Mouse (Mus musculus): ENCODE measurements at regions not wholly inside any gene's neighbourhood (a gene's known extent, or its start where the extent isn't known, plus 50 kb on each side); places are given as distances from the start of the nearest gene placed in this dataset.

- no peak for DNase-seq (ENCODE audit: low read depth, low spot score)
These were observed 317.9 kb downstream of the Ndfip2 start for GRCm38 (mm10) chr14:105576266-105576665.

GRCm38 (mm10) chr14:105572036-105572891 lies 313.9 kb downstream of the Ndfip2 start:
- no peak for DNase-seq (ENCODE audit: low read depth, low spot score)

DNA sequence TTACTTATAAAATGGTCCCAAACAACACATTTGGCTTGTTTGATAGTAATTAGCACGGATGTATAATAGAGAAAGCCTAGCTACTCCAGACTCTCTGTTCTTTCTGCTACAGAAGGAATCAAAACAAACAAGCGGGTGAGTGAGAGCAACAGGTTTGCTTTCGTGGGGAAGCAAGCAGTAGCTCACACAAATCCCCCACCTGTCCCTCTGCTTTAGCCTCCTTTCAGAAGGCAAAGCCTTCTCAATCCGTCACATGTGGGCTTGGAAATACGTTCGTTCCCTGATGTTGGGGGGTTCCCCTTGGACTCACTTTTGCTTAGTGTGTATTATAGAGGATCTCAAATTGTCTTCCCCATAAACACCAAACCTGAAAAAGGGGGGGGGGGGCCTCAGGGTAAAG lies 311.8 kb downstream of the Ndfip2 start:
- no peak for DNase-seq (ENCODE audit: low read depth, low spot score)

DNA sequence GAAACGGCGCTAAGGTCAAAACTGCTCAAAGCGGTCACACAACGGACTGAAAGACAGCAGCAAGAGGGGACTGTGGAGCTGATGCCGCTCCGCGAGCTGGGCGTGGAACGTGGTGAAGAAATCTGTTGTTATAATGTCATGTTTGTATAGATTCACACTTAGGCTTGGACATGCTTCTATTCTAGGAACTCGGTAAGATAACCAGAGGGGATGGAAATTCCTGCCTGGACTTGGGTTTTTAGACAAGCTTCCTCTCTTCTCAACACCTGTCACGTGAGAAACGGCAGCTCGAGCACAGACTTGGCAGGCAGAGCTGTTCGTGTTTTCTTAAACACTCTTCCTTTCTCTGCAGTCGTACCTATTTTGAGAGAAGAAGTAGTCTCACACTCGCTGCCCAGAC lies 307.5 kb downstream of the Ndfip2 start:
- DNase-seq (ENCODE audit: low read depth, low spot score) = no peak

- DNase-seq (ENCODE audit: low read depth, low spot score) = no peak
These were observed 304.5 kb downstream of the Ndfip2 start for GRCm38 (mm10) chr14:105562843-105563242.

DNA sequence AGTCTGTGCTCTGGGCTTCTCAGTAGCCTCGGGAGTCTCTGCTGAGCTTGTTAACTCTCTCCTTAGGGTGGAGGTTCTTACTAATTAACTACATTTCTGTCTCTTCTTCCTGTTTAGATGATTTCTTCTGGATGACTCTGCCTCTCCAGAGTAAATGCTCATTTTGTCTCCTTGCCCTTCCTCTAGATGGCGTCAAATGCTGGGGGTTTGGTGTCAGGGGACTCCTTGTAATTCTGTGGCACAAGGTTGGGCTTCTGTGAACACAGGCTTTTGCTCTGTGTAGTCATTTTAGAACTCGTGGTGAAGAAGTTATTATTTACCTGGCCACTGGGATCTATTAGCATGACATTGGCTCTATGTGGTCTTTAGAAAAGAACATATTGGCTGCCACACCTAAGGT lies 298.4 kb downstream of the Ndfip2 start:
- no peak for DNase-seq (ENCODE audit: low read depth, low spot score)

DNA sequence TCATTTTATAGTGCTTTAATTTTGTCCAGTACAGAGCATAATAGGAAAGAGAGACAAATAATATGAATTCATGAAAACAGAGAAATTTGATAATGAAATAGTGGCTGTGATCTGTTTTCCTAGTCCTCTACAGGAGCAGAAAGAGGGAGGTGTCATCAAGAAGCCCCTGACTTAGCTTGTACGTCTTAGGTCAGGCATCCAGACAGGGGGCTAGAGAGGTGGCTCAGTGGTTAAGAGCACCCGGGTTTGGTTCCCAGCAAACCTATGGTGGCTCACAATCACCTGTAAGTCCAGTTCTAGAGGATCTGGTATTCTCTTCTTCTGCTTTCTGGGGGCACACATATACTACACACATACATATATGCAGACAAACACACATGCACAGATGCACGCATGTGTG lies 285.7 kb downstream of the Ndfip2 start:
- no peak for DNase-seq (ENCODE audit: low read depth, low spot score)

DNA sequence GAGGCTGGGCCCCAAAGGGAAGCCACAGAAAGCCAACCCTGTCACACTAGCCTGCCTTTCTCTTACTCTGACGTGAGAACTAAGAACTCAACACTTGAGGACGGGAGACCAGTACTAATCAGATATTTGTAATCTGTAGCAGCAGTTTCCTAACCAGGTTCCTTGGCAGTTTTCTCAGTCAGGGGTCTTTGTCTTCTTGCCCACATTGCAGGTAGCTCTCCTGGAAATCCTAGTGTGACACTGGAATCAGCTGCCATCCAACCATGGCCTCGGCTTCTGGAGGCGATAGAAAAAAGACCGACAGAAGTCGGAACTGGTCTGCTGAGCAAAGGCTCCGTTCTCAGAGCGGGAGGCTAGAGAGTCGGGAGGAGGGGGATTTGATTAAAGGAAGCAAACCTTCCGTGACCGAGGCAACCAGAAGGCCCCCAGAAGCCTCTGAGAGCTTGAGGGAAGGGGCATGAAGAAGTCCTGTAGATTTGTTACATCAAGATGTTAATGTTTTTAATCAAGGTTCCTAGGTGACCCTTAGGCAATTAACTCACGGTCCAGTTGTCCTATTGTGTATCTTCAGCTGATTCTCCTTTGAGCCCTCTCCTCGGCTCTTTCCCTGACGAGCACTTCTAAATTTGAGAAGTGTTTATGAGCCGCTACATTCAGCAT lies 284.2 kb downstream of the Ndfip2 start:
- peak; percentile 8 for DNase-seq (ENCODE audit: low read depth, low spot score)

DNA sequence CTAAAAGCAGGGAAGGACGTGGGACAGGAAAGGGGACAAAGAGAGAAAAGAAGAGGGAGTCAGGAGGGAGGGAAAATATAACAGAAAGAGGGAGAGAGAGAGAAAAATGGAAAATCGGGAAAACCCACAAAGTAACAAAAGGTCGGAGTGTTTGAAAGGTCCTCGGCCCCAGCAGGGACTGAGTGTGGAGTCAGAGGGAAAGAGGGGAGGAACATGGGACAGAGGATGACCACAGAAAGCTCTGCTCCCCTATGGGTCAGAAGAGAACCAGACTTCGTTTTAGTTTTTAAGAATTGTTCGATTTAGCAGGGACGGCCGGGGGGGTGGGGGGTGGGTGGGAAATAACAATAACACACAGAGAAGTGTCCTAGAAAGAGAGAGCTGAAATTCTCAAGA lies 283.7 kb downstream of the Ndfip2 start:
- DNase-seq (ENCODE audit: low read depth, low spot score) = no peak

GRCm38 (mm10) chr14:105532168-105532745 lies 273.9 kb downstream of the Ndfip2 start:
- no peak for DNase-seq (ENCODE audit: low read depth, low spot score)

DNA sequence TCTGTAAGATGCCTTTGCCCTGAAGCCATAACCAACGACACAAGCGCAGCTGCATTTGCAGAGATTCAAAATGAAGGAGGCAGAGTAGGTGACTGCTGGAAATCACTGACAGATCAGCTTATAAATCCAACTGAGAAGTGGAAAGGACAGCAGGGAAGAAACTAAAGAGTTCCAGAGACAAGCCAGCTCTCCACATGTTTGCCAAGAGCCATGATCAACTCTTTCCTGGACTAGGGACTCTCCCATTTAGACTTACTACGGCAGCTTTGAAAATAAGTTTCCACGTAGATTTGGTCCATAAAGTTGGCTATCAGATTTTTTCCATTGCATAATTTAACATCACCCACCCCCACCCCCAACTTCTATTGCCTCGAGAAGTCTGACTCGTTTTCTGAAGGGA lies 269.7 kb downstream of the Ndfip2 start:
- DNase-seq (ENCODE audit: low read depth, low spot score) = no peak

GRCm38 (mm10) chr14:105523849-105524248 lies 265.5 kb downstream of the Ndfip2 start:
- DNase-seq (ENCODE audit: low read depth, low spot score) = no peak

- DNase-seq (ENCODE audit: low read depth, low spot score) = no peak
These were observed 263.9 kb downstream of the Ndfip2 start for GRCm38 (mm10) chr14:105522279-105522678.

- DNase-seq (ENCODE audit: low read depth, low spot score) = no peak
These were observed 260.3 kb downstream of the Ndfip2 start for GRCm38 (mm10) chr14:105518706-105519105.

DNA sequence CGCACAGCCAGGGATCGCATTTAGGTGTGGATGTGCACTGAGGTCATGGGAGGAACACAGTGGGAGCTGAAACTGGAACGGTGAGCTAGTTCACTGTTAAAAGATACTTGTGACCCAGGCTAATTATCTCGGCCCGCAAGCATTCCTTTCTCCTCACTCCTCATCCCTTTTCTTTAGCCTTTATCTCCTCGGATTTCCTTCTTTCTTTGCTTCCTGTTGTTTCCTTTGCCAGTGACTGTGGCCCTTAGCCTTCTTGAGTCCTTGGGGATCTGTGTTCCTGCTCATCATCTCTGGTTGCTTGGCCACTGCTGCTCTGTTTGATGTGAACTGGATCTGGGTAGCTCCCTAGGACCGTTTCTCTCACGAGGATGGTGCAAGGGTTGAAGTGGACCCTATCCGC lies 256.0 kb downstream of the Ndfip2 start:
- no peak for DNase-seq (ENCODE audit: low read depth, low spot score)

- peak; percentile 41 for DNase-seq (ENCODE audit: low read depth, low spot score)
These were observed 254.7 kb downstream of the Ndfip2 start for GRCm38 (mm10) chr14:105512914-105513677.

DNA sequence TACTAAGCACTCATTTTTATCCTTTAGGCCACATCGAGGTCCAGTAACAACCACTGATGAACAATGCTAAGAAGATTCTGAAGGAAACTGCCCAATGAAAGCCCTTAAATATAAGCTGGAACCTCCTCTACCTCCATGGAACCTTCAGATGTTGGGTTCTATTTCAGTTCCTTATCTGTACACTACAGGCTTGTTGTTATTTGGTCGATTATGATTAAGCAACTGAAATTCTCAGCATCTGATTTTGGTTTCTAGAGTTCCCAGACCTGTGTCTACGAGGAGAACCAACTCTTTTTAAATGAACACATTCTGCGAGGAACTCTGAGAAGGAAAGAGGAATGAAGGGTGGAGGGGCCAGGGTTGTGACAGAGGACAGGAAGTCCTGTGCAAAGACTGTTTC lies 253.5 kb downstream of the Ndfip2 start:
- DNase-seq (ENCODE audit: low read depth, low spot score) = no peak

DNA sequence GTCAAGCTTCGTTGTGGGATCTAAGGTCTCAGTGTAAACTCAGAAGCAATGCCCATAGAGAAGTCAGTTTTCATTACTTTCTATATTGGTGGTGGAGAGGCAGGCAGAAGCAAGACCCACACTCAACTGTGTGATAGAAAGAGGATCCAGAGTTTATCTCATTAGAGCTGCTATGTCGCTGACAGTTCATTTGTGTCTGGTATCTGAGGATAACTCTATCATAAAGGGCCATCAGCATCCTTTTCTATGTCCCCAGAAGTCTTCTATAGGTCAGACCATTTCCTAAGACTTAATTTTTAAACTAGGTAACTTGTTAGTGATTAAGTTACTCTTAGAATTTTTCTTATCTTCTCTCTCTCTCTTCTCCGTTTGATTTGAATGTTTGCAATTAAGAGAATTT lies 252.8 kb downstream of the Ndfip2 start:
- DNase-seq (ENCODE audit: low read depth, low spot score) = no peak

DNA sequence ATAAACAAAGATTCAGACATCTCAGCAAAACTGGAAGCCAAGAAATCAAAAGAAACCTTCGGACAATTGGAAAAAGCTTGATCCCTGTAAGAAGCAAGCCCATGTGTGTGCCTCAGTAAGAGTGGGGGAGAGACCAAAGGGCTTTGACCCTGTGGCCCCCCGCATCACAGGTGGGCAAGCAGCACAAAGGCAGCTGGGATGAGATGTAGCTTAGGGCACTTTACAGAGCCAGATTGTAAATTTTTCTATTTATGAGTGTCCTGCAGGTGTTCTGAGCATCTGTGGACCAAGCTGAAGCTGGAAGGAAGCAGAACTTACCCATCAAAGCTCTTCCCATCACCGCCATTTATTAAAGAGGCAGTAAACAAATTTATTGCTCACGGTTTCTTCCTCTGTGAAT lies 246.9 kb downstream of the Ndfip2 start:
- DNase-seq (ENCODE audit: low read depth, low spot score) = no peak

DNA sequence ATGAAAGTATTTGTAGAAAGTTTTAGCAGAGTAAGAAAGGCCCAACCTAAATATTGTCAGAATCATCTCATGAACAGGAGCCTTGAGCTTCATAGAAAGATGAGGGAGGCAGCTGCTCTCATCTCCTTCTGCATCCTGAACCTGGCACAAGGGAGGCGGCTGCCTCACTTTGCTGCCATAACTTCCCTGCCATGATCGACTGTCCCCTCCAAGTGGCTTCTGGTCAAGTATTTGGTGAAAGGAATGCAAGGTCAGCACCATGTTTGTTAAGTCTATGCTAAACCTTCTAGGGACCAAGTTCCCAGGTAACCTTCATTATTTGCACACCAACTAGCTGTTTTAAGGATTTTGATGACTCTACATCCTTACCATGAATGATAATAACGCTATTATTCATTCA lies 246.0 kb downstream of the Ndfip2 start:
- no peak for DNase-seq (ENCODE audit: low read depth, low spot score)

GRCm38 (mm10) chr14:105503806-105504205 lies 245.4 kb downstream of the Ndfip2 start:
- DNase-seq (ENCODE audit: low read depth, low spot score) = no peak

DNA sequence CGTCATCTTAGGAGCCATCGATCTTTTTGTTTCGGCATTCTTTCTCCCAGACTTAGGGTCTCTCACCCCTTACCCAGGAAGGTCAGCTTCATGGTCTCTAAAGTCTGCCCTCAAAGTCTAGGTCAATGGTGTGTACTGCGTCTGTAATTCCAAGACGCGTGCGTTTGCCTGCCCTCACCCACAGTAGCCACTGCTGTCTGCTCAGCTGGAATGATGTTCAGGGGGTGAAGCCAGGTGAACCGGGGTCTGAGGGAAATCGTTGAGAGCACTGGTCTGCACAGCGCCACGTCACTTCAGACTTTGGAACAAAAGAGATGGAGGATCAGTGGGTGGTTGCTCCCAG lies 244.2 kb downstream of the Ndfip2 start:
- peak; percentile 67 for DNase-seq (ENCODE audit: low read depth, low spot score)

Data from R1 (cell line).